Mouse (Mus musculus) bone marrow macrophage, adult 2 months (primary cell): ENCODE results near the gene Gm10944.

Experiments
- CTCF ChIP-seq: IDR thresholded peaks from 2 replicates; pipeline ENCODE4 v1.5.1; 2012; ENCODE audit warnings: low read depth, mild to moderate bottlenecking, low read length, moderate library complexity
- POLR2A ChIP-seq: IDR thresholded peaks from 2 replicates; pipeline ENCODE4 v1.6.1; 2012; ENCODE audit warnings: mild to moderate bottlenecking, low read depth, low read length, borderline replicate concordance

DNA sequence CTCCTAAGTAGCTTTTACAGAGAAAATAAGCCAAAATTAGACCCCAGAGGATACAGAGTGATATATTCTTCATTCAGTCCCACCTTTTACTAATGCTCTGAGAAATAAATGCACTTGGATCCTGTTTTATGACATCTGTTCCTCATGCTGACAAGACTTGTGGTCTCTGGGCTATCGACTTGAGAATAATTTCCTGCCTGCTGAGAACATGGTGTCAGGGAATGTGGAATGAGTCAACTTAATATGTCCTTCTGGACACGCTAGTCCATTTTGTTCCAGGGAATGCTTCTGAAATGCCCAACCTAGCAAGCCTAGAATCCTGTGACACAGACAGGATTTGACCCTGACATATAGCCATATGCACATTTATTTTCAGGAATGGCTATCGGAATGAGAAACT, 22.0 kb upstream of the Gm10944 start:
- TF ChIP-seq CTCF (no peak), POLR2A (no peak)
